Comparison of ENCODE assay signal across 8 mouse cellular contexts in the genomic region with DNA sequence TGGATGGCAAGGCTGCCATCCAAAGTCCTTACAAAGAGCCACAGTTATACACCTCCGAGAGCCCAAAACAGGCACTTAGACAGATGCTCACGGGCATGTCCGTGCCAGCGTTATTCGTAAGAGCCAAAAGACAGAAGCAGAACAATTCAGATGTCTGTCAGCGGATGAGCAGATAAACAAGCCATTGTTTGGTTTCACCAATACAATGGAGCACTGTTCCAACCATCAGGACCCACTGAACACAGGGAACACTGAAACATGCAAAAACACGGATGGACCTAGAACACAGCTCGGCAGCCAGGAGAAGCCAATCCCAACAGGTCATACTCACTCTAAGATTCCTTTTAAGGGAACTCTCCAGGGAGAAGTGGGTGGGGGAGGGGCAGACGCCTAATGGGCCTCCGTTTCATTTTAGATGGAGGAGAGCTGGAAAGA. TPM values are rescaled to one million over a fixed set of nuclear protein-coding genes. Genes with fewer than 3 reads are reported as not detected.
DNase-seq lines count a peak whose midpoint lies in the region; TF ChIP-seq lines count a peak whose summit lies in the region.

No protein-coding gene starts in this region.

- no peaks in the 10 kb centered on the region for H3K27me3 ChIP-seq in testis, adult 2 months (ENCODE audit: control insufficient read depth, insufficient read depth, low read length)

- H3K36me3 ChIP-seq in testis, adult 2 months (ENCODE audit: control insufficient read depth, insufficient read depth, low read length), result no peaks in the 10 kb centered on the region

- H3K4me1 ChIP-seq in testis, adult 2 months (ENCODE audit: control insufficient read depth, insufficient read depth, low read length), result peaks cover 4% of the 10 kb centered on the region; the same call in 1 of the 2 replicates

- DNase-seq in adrenal gland, postnatal 14 days, result peak; percentile 52
- DNase-seq in adrenal gland, adult 18-20 months (ENCODE audit: low spot score in 2 of 2), result no peak
- DNase-seq in testis, postnatal 14 days (ENCODE audit: low spot score), result no peak
- peak; percentile 64 to 73 for DNase-seq in layer of hippocampus, adult 8-10 months (ENCODE audit: low spot score in 2 of 2)
- DNase-seq in neural tube, embryonic 10.5 days (ENCODE audit: extremely low spot score, low spot score), result peak; percentile 40
- DNase-seq in urinary bladder, adult 2 months (ENCODE audit: low spot score), result no peak
- no peak for DNase-seq in frontal cortex, postnatal 25 days (ENCODE audit: low spot score in 2 of 2)

- no peak for TF ChIP-seq POLR2A in testis, adult 2 months (IDR thresholded peaks at IDR 0.05; ENCODE audit: control insufficient read depth, low read depth, low read length)

- H3K4me3 ChIP-seq in testis, adult 2 months (ENCODE audit: control insufficient read depth, low read depth, low read length), result no peak overlapping the region

- H3K27ac ChIP-seq in testis, adult 2 months (ENCODE audit: control insufficient read depth, insufficient read depth, low read depth, low read length), result 0 out of 2 replicates have a peak overlapping the region, but pooled peaks have one; percentile 3

- TF ChIP-seq CTCF in testis, adult 2 months (IDR thresholded peaks at IDR 0.05; ENCODE audit: control insufficient read depth, insufficient read depth, insufficient replicate concordance, low read depth, low read length), result no peak

RNA-seq across cellular contexts. Expression of gene Jmjd1c, which starts 34.5 kb away (rescaled TPM):
- 56.4 and 61.4 TPM in 2 replicates for total RNA-seq in adrenal gland, postnatal 14 days (2021)
- 10 to 100 TPM; 44.4 to 49.7 TPM for total RNA-seq in adrenal gland, adult 18-20 months (2021)
- polyA plus RNA-seq in testis, adult 2 months (2012; rRNA removed), result 9.0 and 9.6 TPM in 2 replicates
- 100 to 1,000 TPM in 2 of 4 experiments, 10 to 100 TPM in 2; 90.8 to 103 (median 98.5) TPM for total RNA-seq in layer of hippocampus, adult 8-10 months (2022)
- polyA plus RNA-seq in urinary bladder, adult 2 months (2012; rRNA removed), result 28.3 and 31.8 TPM in 2 replicates

RNA-seq across cellular contexts. Expression of gene Reep3, which starts 35.4 kb away (rescaled TPM):
- total RNA-seq in adrenal gland, postnatal 14 days (2021), result 47.1 and 48.2 TPM in 2 replicates
- total RNA-seq in adrenal gland, adult 18-20 months (2021), result 10 to 100 TPM; 40.7 to 41.0 TPM
- polyA plus RNA-seq in testis, adult 2 months (2012; rRNA removed), result 2.3 and 2.7 TPM in 2 replicates
- total RNA-seq in layer of hippocampus, adult 8-10 months (2022), result 10 to 100 TPM; 21.0 to 24.7 (median 22.3) TPM
- polyA plus RNA-seq in urinary bladder, adult 2 months (2012; rRNA removed), result 50.7 and 62.2 TPM in 2 replicates

Comparison
In these comparisons a context has a peak if more than half of its experiments do, and no peak if none do; other contexts are left out.
1. DNase-seq: peak in adrenal gland, postnatal 14 days (single experiment), layer of hippocampus, adult 8-10 months (2 of 2) and neural tube, embryonic 10.5 days (single experiment); none in adrenal gland, adult 18-20 months (0 of 2), testis, postnatal 14 days (single experiment), urinary bladder, adult 2 months (single experiment) and frontal cortex, postnatal 25 days (0 of 2).